In the genomic region with DNA sequence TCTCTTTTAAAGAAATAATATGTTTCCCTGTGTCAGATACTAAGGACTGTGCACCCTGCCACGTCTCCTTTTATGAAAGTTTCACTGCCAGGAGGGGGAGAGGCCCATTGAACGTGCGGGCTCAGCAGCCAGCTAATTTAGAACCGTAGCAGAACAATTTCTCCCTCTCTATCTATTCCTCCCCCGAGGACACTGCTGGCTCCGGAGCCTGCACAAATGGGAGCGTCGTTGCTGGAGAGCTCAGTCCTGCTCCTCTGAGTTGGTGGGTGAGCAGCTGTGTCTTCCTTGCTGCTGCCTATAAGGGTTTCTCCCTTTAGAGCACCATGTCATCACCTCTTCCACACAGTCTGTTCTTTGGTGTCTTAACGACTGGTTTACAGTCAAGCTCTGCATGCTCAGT, we compare ENCODE assay signal across 24 mouse cellular contexts.
DNase-seq lines count a peak whose midpoint lies in the region; ATAC-seq and TF ChIP-seq lines count a peak whose summit lies in the region.
"Had no signal": no experiment of that assay in that cellular context is flagged by ENCODE, and none has a peak within 500 bp of the region (broad histone marks: within the 10 kb centered on the region; RNA-seq: fewer than 3 reads in every experiment).

No protein-coding gene starts in this region.

- TF ChIP-seq CTCF in heart, adult 2 months (IDR thresholded peaks at IDR 0.05) = no peak
- TF ChIP-seq CTCF in left cerebral cortex, adult 2 months (IDR thresholded peaks at IDR 0.05) = no peak

- TF ChIP-seq POLR2A in heart, adult 2 months (IDR thresholded peaks at IDR 0.05; ENCODE audit: insufficient read depth, low read depth, low read length) = no peak

- WGBS in heart, adult 2 months = 48% methylated on average over 9 of the region's 9 CpGs
- WGBS in hindbrain, embryonic 16.5 days = 41% methylated on average over 9 of the region's 9 CpGs

- no peak overlapping the region for H3K9ac ChIP-seq in heart, adult 2 months (ENCODE audit: low read depth, low read length)
- no peak overlapping the region for H3K9ac ChIP-seq in hindbrain, embryonic 16.5 days (ENCODE audit: low read depth, low read length)
- H3K9ac ChIP-seq: embryonic facial prominence, embryonic 15.5 days; forebrain, embryonic 15.5 days; intestine, embryonic 15.5 days; limb, embryonic 12.5 days; neural tube, embryonic 12.5 days had no signal

- peaks cover 6% of the 10 kb centered on the region for H3K36me3 ChIP-seq in heart, adult 2 months (ENCODE audit: control insufficient read depth, insufficient read depth, low read length)
- H3K36me3 ChIP-seq in hindbrain, embryonic 16.5 days (ENCODE audit: control insufficient read depth, insufficient read depth, low read length) = no peaks in the 10 kb centered on the region
- H3K36me3 ChIP-seq: embryonic facial prominence, embryonic 15.5 days; forebrain, embryonic 15.5 days; heart, embryonic 10.5 days; intestine, embryonic 15.5 days; limb, embryonic 12.5 days; neural tube, embryonic 12.5 days had no signal

- ATAC-seq in hindbrain, embryonic 16.5 days = 0 out of 2 replicates have a peak, but pooled peaks have one; percentile 37
- ATAC-seq: forebrain, embryonic 15.5 days; intestine, embryonic 15.5 days had no signal

- TF ChIP-seq EP300 in heart, adult 2 months (IDR thresholded peaks at IDR 0.05; ENCODE audit: insufficient read depth, low read depth, low read length) = no peak

- peak; percentile 61 for DNase-seq in heart, adult 11 months
- DNase-seq in heart, adult 2 months = no peak
- no peak for DNase-seq in left cerebral cortex, adult 2 months (ENCODE audit: extremely low spot score in 1 of 2, low spot score in 2 of 2)
- no peak for DNase-seq in left cerebral cortex, adult 11 months (ENCODE audit: low spot score)
- peak; percentile 69 for DNase-seq in brain, adult 2 months (ENCODE audit: low read depth, low spot score)
- DNase-seq in gastrocnemius, postnatal 10 days = no peak
- DNase-seq: adrenal gland, postnatal 25 days; cerebellum, adult 11 months; cerebellum, adult 9-11 months; heart, postnatal 4 days; kidney, adult 8-10 months; kidney, postnatal 14 days; lung, adult 18-20 months; lung, postnatal 10 days; spleen, adult 18-20 months had no signal

- H3K4me2 ChIP-seq in hindbrain, embryonic 16.5 days (ENCODE audit: low read length) = no peak overlapping the region
- H3K4me2 ChIP-seq: embryonic facial prominence, embryonic 15.5 days; forebrain, embryonic 15.5 days; intestine, embryonic 15.5 days; limb, embryonic 12.5 days; liver, embryonic 11.5 days; midbrain, embryonic 11.5 days; neural tube, embryonic 12.5 days had no signal

- intact Hi-C loops in heart, adult 2 months (cut with DNase I) = no loop called here
- intact Hi-C loops in left cerebral cortex, adult 2 months (cut with DNase I) = no loop called here

- no peaks in the 10 kb centered on the region for H3K79me2 ChIP-seq in heart, adult 2 months (replicated peaks; ENCODE audit: control insufficient read depth, insufficient read depth, low read length)

- H3K9me3 ChIP-seq in hindbrain, embryonic 16.5 days (ENCODE audit: control insufficient read depth, low read length) = no peaks in the 10 kb centered on the region
- H3K9me3 ChIP-seq: embryonic facial prominence, embryonic 15.5 days; forebrain, embryonic 15.5 days; heart, embryonic 10.5 days; intestine, embryonic 15.5 days; limb, embryonic 12.5 days; neural tube, embryonic 12.5 days had no signal

- H3K27ac ChIP-seq in heart, adult 2 months = no peak overlapping the region
- peak overlapping the region; percentile 12; the same call in 1 of the 2 replicates for H3K27ac ChIP-seq in left cerebral cortex, adult 2 months
- H3K27ac ChIP-seq in hindbrain, embryonic 16.5 days (ENCODE audit: low read depth, low read length) = no peak overlapping the region
- H3K27ac ChIP-seq: embryonic facial prominence, embryonic 15.5 days; forebrain, embryonic 15.5 days; heart, embryonic 10.5 days; intestine, embryonic 15.5 days; limb, embryonic 12.5 days; neural tube, embryonic 12.5 days had no signal

- no peaks in the 10 kb centered on the region; the same call in 1 of the 2 replicates for H3K4me1 ChIP-seq in heart, adult 2 months (ENCODE audit: control insufficient read depth, insufficient read depth, low read length)
- no peaks in the 10 kb centered on the region for H3K4me1 ChIP-seq in hindbrain, embryonic 16.5 days (ENCODE audit: control insufficient read depth, insufficient read depth, low read depth, low read length)
- H3K4me1 ChIP-seq: embryonic facial prominence, embryonic 15.5 days; forebrain, embryonic 15.5 days; heart, embryonic 10.5 days; intestine, embryonic 15.5 days; limb, embryonic 12.5 days; neural tube, embryonic 12.5 days had no signal

- no peak overlapping the region for H3K4me3 ChIP-seq in heart, adult 2 months
- no peak overlapping the region for H3K4me3 ChIP-seq in left cerebral cortex, adult 2 months
- H3K4me3 ChIP-seq in hindbrain, embryonic 16.5 days (ENCODE audit: low read length) = no peak overlapping the region
- H3K4me3 ChIP-seq: embryonic facial prominence, embryonic 15.5 days; forebrain, embryonic 15.5 days; heart, embryonic 10.5 days; intestine, embryonic 15.5 days; limb, embryonic 12.5 days; neural tube, embryonic 12.5 days had no signal

- H3K27me3 ChIP-seq in heart, adult 2 months (ENCODE audit: control insufficient read depth, insufficient read depth, low read length) = no peaks in the 10 kb centered on the region
- no peaks in the 10 kb centered on the region for H3K27me3 ChIP-seq in hindbrain, embryonic 16.5 days (replicated peaks; ENCODE audit: control insufficient read depth, insufficient read depth, low read length)
- H3K27me3 ChIP-seq: embryonic facial prominence, embryonic 15.5 days; forebrain, embryonic 15.5 days; intestine, embryonic 15.5 days; limb, embryonic 12.5 days; neural tube, embryonic 12.5 days had no signal

Comparison
In these comparisons a context has a peak if more than half of its experiments do, and no peak if none do; other contexts are left out.
1. DNase-seq: peak in heart, adult 11 months (single experiment) and brain, adult 2 months (single experiment); none in heart, adult 2 months (0 of 2), left cerebral cortex, adult 2 months (0 of 2), left cerebral cortex, adult 11 months (single experiment) and gastrocnemius, postnatal 10 days (single experiment).